Mouse (Mus musculus) urinary bladder, postnatal 25 days (tissue): ENCODE data around the gene Rbm6.

Experiments used
- DNase-seq: peaks from one replicate; pipeline ENCODE4 v3.0.0; 2022; ENCODE audit warnings: low spot score

Gene Rbm6

DNA sequence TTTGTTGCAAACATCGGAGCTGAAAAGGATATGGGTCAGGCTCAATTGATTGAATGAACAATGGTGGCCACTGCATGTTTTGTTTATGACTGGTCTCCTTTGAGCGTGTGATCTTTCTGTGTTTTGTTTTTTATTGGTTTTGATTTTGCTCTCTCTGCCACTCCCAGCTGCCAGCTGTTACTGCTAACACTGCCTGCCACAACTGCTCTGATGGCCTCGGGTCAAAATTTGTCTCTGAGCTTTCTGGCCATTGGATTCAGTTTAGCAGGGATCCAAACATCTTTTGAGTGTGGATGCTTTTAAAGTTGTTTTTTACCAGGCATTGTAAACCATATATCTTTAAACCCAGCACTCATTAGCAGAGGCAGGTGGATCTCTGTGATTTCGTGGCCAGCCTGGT, 7.4 kb upstream of the Rbm6 start:
- no peak for DNase-seq

DNA sequence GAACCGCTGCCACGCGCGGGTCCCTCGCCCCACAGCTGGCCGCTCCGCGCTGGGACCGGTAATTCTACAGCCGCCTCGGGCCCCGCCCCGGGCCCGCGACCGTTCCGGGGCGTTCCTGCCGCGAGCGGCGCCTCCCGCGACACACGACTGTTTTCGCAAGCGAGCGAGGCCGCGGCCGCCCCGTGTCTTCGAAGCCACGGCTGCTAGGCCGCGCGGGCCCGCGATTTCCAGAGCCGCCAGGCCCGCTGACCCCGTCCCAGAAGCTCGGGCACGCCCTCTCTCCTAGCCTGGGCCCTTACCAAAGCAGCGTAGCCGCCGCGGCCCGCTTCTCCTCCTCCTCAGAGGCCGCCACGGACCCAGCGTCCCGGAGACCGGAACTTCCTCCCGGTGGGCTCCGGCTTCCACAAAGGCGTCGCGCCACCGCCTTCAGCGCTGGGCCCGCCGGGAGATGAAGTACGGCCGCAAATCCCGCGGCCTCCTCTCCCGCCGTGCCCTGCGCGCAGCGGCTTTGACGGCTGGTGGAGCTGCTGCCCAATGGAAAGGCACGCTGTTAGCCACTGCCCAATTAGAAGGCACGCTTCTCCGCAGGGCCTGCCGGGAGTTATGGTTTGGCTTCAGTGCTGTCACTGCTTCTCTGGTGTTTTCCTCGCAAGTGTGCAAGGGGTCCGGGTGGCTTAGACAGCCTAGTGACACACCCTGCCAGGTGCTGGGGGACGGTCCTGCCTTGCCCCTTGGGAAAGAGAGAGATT, 513 bp downstream of the Rbm6 start:
- peak; percentile 83 for DNase-seq

DNA sequence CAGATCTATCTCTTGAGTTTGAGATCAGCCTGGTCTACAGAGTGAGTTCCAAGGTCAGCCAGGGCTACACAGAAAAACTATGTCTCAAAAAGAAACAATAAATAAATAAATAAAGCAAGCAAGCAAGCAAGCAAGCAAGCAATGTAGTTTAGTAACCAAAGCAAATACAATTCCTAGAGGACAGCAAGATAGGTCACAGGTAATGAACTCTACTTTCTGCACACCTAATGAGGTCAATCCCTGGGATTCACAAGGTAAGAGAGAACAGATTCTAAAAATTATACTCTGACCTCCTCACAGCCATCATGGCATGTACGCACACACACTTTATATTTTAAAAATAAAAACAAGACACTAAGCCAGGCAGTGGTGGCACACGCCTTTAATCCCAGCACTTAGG, 7.0 kb downstream of the Rbm6 start:
- no peak for DNase-seq

DNA sequence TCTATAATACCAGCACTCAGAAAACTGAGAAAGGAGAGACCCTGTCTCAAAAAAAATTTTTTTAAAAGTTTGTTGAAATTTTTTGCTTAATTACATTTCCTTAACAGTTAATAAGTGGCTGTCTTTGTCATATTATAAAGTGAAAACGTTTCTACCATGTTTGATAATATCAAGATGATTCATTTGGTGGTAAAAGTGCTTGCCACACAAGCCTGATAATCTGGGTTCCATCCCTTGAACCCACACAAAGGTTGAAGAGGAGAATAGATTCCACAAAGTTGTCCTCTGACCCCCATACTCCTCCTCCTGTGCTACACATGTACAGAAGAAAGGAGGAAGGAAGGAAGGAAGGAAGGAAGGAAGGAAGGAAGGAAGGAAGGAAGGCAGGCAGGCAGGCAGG, 8.5 kb downstream of the Rbm6 start:
- DNase-seq, result no peak

DNA sequence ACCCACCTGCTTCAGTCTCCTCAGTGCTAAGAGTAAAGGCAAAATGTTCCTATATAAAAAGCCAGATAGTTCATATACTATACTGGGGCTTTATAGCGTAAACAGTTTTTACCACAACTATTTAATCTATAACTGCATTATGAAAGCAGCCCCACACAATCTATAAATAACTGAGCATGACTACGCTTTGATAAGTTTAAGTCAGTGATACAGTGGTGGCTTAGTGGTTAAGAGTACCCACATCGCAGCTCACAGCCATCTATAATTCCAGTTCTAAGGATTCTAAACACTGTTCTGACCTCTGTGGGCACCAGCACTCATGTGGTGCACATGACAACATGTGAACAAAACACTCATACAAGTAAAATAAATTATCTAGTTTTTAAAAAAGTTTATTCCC, 14.7 kb downstream of the Rbm6 start:
- no peak for DNase-seq

DNA sequence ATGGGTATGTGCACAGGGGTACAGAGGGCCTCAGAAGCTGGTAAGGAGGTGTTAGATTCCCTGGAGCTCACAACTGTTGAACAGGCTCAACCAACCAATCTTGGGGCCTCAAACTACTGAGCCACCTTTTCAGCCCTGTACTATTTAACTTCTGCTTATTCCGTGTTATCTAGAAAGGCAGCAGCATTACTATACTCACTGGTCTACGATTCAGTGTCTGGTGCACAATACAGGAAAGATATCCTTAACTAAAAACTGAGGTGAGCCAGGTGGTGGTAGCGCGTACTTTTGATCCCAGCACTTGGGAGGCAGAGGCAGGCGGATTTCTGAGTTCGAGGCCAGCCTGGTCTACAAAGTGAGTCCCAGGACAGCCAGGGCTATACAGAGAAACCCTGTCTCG, 24.1 kb downstream of the Rbm6 start:
- no peak for DNase-seq

DNA sequence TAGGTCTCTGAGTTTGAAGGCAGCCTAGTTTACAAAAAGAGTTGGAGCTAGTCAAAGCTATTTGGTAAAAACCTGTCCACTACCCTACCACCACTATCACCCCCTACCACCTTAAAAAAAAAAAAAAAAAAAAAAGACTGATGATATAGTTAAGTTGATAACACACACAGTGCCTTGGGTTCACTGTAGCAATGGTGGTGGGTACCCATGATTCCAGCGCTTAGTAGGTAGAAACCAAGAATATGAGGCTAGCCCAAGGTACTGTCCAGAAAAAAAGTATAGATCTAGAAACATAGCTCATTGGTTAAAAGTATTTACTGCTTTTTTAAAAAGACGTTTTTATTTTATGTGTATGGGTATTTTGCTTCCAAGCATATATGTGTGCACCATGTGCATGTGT, 30.3 kb downstream of the Rbm6 start:
- DNase-seq, result no peak

DNA sequence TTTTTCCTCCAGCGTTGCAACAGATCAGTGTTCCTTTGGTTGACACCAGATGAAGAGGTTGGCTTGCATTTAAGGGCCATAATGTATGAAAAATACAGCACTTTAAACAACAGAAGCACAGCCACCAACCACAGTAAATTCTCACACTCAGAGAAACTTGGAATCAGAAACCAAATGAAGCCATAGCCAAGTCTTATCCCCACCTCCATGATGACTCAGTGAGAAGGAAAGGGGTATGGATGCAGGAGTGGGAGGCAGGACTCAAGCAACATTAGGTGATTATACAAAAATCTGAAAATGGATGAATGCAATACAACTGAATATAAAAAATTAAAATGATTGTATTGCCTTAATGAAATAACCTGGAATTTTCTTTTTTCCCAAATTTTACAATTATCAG, 34.2 kb downstream of the Rbm6 start:
- no peak for DNase-seq

DNA sequence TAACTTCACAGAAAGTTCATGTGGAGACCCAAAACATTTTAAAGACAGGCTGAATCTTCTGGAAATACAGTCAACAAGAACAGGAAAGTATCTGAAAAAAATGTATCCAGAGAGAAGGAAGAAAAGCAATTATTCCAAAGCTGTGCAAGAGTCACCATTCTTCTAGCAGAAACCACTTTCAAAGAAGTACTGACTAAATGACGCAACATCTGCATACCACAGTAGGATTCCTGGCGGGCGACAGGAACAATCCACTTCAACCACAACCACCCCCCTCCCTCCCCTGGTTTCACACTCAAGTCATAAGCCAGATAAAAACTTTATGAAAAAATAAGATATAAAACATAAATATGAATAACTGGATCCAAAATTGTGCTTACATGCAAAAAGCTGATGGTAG, 39.2 kb downstream of the Rbm6 start:
- no peak for DNase-seq

DNA sequence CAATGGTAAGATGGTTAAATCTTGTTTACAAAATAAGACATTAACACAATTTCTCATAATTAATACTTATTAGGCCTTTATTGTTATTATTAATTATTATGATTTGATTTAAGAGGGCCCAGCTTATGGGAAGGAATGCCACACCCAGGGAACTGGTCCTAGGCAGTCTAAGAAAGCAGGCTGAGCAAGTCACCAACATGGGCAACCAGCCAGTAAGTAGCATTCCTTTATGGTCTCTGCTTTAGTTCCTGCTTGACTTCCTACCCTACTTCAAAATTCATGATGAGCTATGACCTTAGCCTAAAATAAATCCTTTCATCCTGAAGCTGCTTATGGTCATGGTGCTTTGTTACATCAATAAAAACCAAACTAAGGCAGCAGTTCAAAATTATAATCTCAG, 41.3 kb downstream of the Rbm6 start:
- no peak for DNase-seq

DNA sequence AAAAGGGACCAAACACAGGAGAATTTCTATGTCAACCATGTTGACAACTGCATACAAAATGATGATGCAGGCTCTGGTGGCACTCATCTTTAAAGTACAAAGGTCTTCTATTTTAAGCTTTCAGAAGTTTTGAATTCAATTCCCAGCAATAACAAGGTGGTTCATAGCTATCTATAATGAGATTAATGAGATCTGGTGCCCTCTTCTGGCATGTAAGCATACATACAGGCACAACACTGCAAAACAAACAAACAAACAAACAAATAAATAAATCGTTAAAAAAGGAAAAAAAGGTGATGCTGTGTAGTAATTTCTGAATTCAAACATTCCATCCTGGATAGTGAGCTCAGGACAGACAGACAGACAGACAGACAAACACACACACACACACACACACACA, 60.9 kb downstream of the Rbm6 start:
- DNase-seq, result no peak

DNA sequence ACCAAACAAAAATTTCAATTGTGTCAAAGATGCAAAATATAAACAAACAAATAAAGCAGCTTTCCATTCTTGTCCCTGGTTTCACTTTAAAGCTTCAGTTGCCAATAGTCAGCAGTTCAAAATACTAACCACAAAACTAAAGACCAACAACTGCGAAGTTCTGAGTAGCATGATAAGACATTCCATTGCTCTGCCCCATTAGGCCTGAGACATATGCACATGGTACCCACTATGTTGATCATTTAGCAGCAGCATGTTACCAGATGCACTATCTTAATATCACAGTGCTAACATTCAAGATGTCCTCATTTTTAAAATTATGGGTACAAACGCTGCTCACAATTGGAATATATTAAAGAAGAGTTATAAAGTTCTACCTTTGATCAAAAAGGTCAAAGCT, 62.1 kb downstream of the Rbm6 start:
- DNase-seq, result no peak

DNA sequence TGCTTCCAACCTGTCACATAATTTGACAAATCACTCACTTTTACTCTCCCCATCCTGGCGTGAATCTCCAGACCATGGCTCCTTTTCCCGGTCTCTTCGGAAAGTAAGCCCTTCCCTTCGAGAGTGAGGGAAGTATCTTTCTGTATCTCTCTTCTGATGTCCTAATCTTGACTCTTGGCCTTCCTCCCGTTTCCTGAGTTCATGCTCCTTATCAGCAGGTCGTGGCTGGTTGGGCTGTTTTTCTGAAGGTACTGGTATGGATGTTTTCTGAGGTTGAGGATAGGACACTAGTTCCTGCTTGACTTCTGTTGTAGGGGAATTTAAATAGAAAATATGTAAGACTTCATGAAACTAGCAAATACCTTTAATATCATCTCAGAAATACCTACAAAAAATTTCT, 81.3 kb downstream of the Rbm6 start:
- DNase-seq, result no peak

DNA sequence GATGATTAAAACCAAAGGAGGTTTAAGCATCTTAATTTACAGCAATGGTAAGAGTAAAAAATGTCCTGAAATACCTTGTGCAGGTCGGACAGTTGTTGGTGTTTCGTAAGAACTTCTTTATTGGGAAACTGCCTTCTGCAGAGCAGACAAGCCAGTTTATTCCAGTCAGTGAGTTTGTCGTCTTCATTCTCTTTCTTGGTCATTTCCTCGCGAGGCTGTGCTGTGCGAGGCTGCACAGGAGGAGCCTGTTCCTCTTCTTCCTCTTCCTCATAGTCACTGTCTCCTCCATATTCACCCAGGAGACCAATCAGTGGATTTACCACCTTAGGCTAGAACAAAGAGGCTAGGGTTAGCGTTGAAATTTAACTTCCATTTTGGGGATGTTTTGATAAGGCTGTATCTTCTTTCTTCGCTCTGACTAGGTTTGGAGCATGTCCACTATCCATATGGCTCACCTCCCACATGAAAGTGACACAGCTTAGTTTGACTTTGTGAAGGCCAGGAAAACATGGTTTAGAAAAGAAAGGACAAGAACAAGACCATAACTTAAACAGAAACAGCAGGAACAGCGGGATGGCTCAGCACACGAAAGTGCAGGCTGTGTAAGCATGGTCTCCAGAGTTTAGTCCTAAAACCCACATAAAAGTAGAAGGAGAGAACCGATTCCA, 90.4 kb downstream of the Rbm6 start:
- no peak for DNase-seq

DNA sequence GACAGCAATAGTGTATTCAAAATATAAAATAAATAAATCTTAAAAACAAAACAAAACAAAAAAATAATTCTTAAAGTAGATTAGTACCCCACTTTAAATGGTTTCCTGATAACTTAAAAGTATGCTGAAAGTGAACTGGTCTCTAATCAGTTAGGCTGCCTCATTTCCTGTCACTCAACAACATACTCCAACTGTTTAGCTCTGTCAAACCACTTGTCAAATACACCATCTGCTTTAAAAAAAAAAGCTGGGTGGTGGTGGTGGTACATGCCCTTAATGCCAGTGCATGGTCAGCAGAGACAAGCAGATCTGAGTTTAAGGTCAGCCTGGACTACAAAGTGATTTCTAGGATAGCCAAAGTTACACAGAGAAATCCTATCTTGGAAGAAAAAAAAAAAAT, 96.2 kb downstream of the Rbm6 start:
- DNase-seq, result no peak

DNA sequence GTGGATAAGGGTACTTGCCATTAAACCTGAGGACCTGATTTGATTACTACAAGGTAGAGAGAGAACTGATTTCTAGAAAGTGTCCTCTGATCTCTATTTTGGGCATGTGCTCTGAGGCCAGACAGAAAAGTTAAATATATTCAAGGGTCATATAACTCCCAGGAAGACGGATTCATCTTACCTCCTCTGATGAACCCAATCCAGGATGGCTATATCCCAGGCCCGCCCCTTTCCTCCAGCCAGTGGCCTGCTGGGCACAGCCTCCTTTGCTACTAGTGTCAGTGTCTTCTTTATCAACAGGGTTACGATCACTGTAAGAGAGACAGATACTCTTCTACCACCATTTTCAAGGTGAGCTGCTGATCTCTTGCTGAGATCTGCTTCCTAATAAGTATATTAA, 98.6 kb downstream of the Rbm6 start:
- no peak for DNase-seq

DNA sequence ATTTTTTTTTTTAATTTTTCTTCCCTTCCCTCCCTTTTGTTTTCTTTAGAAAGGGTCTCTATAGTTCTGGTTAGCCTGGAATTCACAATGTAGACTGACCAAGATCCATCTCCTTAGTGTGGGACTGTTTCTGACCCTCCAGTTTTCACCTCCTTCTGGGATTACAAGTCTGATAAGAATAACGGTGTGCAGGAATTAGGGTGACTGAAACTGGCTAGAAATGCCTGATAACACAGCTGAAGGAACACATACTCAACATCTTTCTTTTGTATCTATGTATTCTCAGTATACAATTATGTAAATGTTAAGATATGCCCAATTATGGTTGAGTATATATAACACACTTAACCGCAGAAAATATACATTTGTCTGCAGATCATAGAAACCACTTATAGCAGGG, 101.3 kb downstream of the Rbm6 start:
- no peak for DNase-seq

DNA sequence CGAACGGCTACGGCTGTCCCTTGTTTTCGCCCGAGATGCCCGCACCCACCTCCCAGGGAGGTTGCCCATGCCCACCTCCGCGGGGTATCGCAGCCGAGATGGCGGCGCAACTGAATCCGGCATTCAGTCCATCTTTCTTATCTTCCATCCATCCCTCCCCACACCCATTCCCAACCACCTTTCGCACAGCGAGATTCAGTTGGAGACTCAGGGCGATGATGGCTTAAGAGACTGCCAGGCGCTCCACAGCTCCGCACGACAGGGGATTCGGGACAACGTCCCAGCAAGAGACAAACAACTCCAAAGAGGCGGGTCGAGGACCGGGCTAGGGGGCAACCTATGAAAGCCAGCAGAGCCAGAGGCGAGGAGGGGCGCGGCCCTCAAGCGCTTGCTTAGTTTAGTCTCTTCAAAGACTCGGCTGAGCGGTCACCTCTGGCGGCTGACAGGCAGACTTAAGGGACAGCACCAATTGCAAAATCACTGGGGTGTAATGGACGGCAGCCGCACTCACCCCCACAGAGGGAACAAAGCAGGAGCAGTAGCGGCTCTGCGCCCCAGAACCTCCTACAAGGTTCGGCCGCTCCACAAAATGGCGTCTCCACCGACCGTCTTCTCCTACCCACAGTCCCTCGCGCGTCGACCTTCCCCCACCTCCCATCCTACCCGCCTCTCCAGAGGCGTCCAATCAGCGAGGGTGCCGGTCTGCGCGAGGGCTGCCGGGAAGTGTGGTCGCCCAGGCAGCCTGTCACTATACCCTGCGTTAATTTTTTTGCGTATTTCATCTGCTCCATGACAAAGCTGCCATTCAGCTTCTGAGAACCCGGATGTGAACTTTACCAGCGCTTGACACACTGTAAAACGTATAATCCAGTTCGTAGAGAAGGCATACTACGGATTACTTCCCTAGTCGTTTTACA, 102.4 kb downstream of the Rbm6 start, which contains the start of gene Rbm5:
TSS of gene Rbm5 (minus strand) at position 623 of the 917 bp plus-strand sequence.
- DNase-seq, result peak; percentile 82

DNA sequence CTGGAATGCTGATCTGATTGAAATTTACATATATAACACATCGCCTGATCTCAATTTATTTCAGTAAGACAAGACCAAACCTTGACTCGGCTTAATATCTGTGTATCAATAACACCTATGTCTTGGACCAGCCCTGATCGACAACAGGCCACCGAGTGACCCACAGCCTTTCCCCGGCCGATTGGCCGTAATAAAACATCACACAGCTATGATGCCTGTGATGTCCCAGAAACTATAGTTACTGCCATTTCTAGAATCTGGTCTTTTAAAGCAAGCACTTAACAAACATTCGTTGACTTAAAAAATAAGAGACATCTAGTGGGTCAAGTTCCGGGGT, 103.0 kb downstream of the Rbm6 start:
- DNase-seq, result no peak

DNA sequence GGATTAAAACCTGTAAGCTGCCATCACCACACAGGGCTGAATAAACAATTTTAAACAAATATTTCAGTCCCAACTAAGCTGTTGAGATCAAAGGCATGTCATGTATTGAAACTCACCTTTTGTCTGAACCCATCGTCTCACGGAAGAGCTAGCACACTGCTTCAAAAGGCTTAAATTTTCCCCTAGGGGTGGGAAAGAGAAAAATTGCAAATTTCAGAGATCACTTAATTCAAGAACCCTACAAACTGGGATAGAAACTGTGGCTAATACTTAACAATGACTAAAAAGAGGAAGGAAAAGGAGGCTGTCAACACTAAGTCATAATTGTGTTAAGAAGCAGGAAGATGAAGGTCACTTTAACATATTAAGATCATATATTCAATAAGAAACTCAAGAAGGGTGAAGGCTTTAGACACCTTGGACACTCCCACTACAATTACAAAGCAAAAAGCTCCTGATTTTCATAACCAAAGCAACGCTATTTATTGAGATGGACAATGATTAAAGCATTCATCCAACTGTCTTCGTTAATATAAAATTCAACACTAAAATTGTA, 103.5 kb downstream of the Rbm6 start:
- no peak for DNase-seq

DNA sequence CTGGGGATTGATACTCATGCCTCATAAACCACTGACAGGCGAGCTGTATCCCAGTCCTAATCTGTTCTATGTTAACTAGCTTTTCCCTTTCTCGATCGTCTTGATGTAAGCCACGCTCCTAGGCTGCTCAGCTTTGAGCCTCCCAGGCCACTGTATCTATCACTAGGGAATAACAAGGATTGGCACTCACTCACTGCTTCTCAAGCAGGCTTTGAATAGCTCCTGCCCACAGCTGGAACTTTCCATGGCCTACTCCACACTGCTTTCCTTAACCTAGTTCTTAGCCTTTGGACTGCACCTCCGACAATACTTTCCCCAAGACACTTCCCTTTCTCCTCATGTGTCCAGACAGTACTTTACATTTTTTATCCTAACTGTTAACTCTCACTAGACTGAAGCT, 104.2 kb downstream of the Rbm6 start:
- DNase-seq, result no peak

DNA sequence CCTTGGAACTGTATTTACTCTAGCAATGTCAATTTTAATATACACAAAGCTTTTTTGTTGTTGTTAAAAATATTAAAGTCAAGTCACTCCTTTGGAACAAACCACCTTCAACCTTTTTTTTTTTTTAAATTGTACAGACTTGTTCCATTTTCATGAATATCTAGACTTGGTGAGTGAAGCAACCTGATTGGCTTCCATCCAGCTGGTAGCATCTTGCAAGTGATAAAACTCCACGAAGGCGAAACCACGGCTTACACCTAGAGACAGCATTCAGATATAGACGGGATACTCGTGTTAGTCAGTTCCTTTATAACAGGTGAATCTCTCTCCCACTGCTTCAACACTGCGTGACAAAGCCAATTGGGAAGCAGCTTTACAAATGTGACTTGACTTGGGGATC, 113.4 kb downstream of the Rbm6 start:
- no peak for DNase-seq

DNA sequence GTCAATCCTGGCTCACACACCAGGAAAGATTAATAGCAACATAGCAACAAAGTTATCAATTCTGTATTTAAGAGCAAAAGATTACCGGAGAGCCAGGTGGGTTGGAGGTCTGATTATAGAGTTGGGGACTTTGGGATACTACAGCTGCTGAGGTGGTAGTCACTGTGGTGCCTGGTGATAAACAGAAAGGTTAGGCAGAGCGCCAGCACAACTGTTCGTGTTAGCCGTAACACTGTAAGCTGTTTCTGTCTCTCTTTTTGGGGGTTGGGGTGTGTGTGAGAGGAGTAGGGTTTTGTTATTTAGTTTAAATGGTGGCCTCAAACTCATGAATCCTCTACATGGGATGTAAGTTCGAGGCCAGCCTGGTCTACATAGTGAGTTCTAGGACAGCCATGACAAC, 122.7 kb downstream of the Rbm6 start:
- DNase-seq, result no peak
